Mouse (Mus musculus): ENCODE data around the gene Amer2. TPM values are rescaled to one million over a fixed set of nuclear protein-coding genes. Genes with fewer than 3 reads are reported as not detected.
A peak's percentile ranks its signal among the peaks of the same experiment; 100 is the strongest.

Gene Amer2
- total RNA-seq, 2 experiments from 2014 or later = 0.03 TPM; not detected in 1

- no peak for DNase-seq
- H3K4me3 ChIP-seq = no peak overlapping the region
- no peak for TF ChIP-seq CTCF (IDR thresholded peaks at IDR 0.05)
- H3K27ac ChIP-seq = no peak overlapping the region
- intact Hi-C loops (cut with DNase I) = no loop called here
These were observed 59.1 kb downstream of the Amer2 start for GRCm38 (mm10) chr14:60432136-60432535.

GRCm38 (mm10) chr14:60435515-60435914, 62.5 kb downstream of the Amer2 start:
- intact Hi-C loops (cut with DNase I) = no loop called here
- DNase-seq = no peak
- H3K4me3 ChIP-seq = no peak overlapping the region
- peak; percentile 10; the same call in 1 of the 2 replicates for TF ChIP-seq CTCF (IDR thresholded peaks at IDR 0.05)
- H3K27ac ChIP-seq = no peak overlapping the region

- no peak for TF ChIP-seq CTCF (IDR thresholded peaks at IDR 0.05)
- intact Hi-C loops (cut with DNase I) = no loop called here
- DNase-seq = no peak
- Histone ChIP-seq H3K27ac (no peak overlapping the region), H3K4me3 (no peak overlapping the region)
These were observed 63.3 kb downstream of the Amer2 start for GRCm38 (mm10) chr14:60436364-60436763.

Other genes with a start within 250 kb of the Amer2 start
- under 1 TPM; 0.50 to 0.71 TPM for gene Atp8a2, start 176.1 kb upstream of the Amer2 start, total RNA-seq (2021)
- gene Nupl1, start 121.8 kb upstream of the Amer2 start, total RNA-seq (2021) = not detected
- gene Gm49336, start 121.8 kb upstream of the Amer2 start, total RNA-seq (2021) = 10 to 100 TPM; 32.9 to 34.3 TPM
- gene Mtmr6, start 108.0 kb upstream of the Amer2 start, total RNA-seq (2021) = 10 to 100 TPM; 43.7 to 46.3 TPM